Mouse (Mus musculus) urinary bladder, adult 2 months (tissue): ENCODE data around the gene Ankrd36. TPM values are rescaled to one million over a fixed set of nuclear protein-coding genes. Genes with fewer than 3 reads are reported as not detected.
"Not testable (repeated sequence)": the region's sequence is repeated elsewhere in the genome, so short reads cannot be mapped to it uniquely, and the experiment has no call there.

Experiments used
- DNase-seq: peaks from one replicate; pipeline ENCODE4 v3.0.0; 2022; ENCODE audit warnings: low spot score
- polyA plus RNA-seq: library from polyadenylated mRNA; depleted of rRNA; stranded (reverse); fragments of >200 nt; gene quantifications from 2 replicates; pipeline ENCODE4 v1.2.3, GENCODE M21; 2012

The Ankrd36 gene
- polyA plus RNA-seq, 1 experiment, result not detected

- no peak for DNase-seq
These were observed 24.0 kb upstream of the Ankrd36 start for GRCm38 (mm10) chr11:5545457-5545856.

- no peak for DNase-seq
These were observed 22.8 kb upstream of the Ankrd36 start for GRCm38 (mm10) chr11:5546693-5547092.

GRCm38 (mm10) chr11:5551430-5551829, 18.1 kb upstream of the Ankrd36 start:
- no peak for DNase-seq

GRCm38 (mm10) chr11:5551931-5552330, 17.6 kb upstream of the Ankrd36 start:
- DNase-seq, result no peak

- no peak for DNase-seq
These were observed 9.2 kb upstream of the Ankrd36 start for GRCm38 (mm10) chr11:5560273-5560672.

GRCm38 (mm10) chr11:5562625-5563268, 6.7 kb upstream of the Ankrd36 start:
- no peak for DNase-seq

- no peak for DNase-seq
These were observed 5.6 kb upstream of the Ankrd36 start for GRCm38 (mm10) chr11:5563898-5564297.

GRCm38 (mm10) chr11:5565596-5565995, 3.9 kb upstream of the Ankrd36 start:
- no peak for DNase-seq

- DNase-seq, result no peak
These were observed 3.0 kb upstream of the Ankrd36 start for GRCm38 (mm10) chr11:5566506-5566905.

GRCm38 (mm10) chr11:5567654-5568053, 1.8 kb upstream of the Ankrd36 start:
- DNase-seq, result no peak

GRCm38 (mm10) chr11:5568082-5568481, 1.4 kb upstream of the Ankrd36 start:
- DNase-seq, result no peak

GRCm38 (mm10) chr11:5571856-5572255, 2.4 kb downstream of the Ankrd36 start:
- DNase-seq, result no peak

- DNase-seq, result no peak
These were observed 4.3 kb downstream of the Ankrd36 start for GRCm38 (mm10) chr11:5573821-5574220.

- DNase-seq, result no peak
These were observed 5.6 kb downstream of the Ankrd36 start for GRCm38 (mm10) chr11:5575046-5575445.

- DNase-seq, result no peak
These were observed 22.9 kb downstream of the Ankrd36 start for GRCm38 (mm10) chr11:5592336-5592735.

- DNase-seq, result no peak
These were observed 25.9 kb downstream of the Ankrd36 start for GRCm38 (mm10) chr11:5595381-5595791.

GRCm38 (mm10) chr11:5595792-5596191, 26.3 kb downstream of the Ankrd36 start:
- DNase-seq, result no peak

- DNase-seq, result no peak
These were observed 27.3 kb downstream of the Ankrd36 start for GRCm38 (mm10) chr11:5596756-5597155.

GRCm38 (mm10) chr11:5605421-5605820, 35.9 kb downstream of the Ankrd36 start:
- DNase-seq, result no peak

- not testable (repeated sequence) for DNase-seq
These were observed 42.4 kb downstream of the Ankrd36 start for GRCm38 (mm10) chr11:5611918-5612317.

- DNase-seq, result no peak
These were observed 45.0 kb downstream of the Ankrd36 start for GRCm38 (mm10) chr11:5614453-5614852.

GRCm38 (mm10) chr11:5625101-5625500, 55.6 kb downstream of the Ankrd36 start:
- DNase-seq, result no peak

- peak; percentile 61 for DNase-seq
These were observed 59.5 kb downstream of the Ankrd36 start for GRCm38 (mm10) chr11:5629033-5629432.

- DNase-seq, result no peak
These were observed 73.6 kb downstream of the Ankrd36 start for GRCm38 (mm10) chr11:5643085-5643484.
